Mouse (Mus musculus): ENCODE measurements around the gene Dnajc10. TPM values are rescaled to one million over a fixed set of nuclear protein-coding genes. Genes with fewer than 3 reads are reported as not detected.

Gene Dnajc10
- total and polyA plus RNA-seq, 2 experiments from 2014 or later: 65.8 TPM

GRCm38 (mm10) chr2:80354531-80354930, 39.3 kb downstream of the Dnajc10 start:
- Histone ChIP-seq H3K4me3 (ENCODE audit: low read depth, low read length) (no peak overlapping the region), H3K4me2 (ENCODE audit: low read depth, low read length, poor library complexity, severe bottlenecking) (no peak overlapping the region), H3K9ac (replicated peaks; ENCODE audit: low read length, poor library complexity, severe bottlenecking) (no peak overlapping the region), H3K36me3 (ENCODE audit: insufficient read depth, low read length) (peaks cover 19% of the 10 kb centered on the region), H3K27ac (ENCODE audit: low read depth, low read length) (no peak overlapping the region), H3K9me3 (ENCODE audit: low read length) (no peaks in the 10 kb centered on the region), H3K4me1 (ENCODE audit: insufficient read depth, low read length) (no peaks in the 10 kb centered on the region), H3K27me3 (ENCODE audit: insufficient read depth, low read length) (no peaks in the 10 kb centered on the region)
- DNase-seq (ENCODE audit: low spot score) (no peak), ATAC-seq (ENCODE audit: low FRiP score) (no peak)
- no peak for TF ChIP-seq CTCF (IDR thresholded peaks at IDR 0.05)
- 92% methylated on average over 4 of the region's 4 CpGs for WGBS

- Histone ChIP-seq H3K27me3 (ENCODE audit: insufficient read depth, low read length) (no peaks in the 10 kb centered on the region), H3K9ac (replicated peaks; ENCODE audit: low read length, poor library complexity, severe bottlenecking) (no peak overlapping the region), H3K27ac (ENCODE audit: low read depth, low read length) (no peak overlapping the region), H3K4me1 (ENCODE audit: insufficient read depth, low read length) (no peaks in the 10 kb centered on the region), H3K36me3 (ENCODE audit: insufficient read depth, low read length) (peaks cover 12% of the 10 kb centered on the region), H3K4me3 (ENCODE audit: low read depth, low read length) (no peak overlapping the region), H3K9me3 (ENCODE audit: low read length) (no peaks in the 10 kb centered on the region), H3K4me2 (ENCODE audit: low read depth, low read length, poor library complexity, severe bottlenecking) (no peak overlapping the region)
- DNase-seq (ENCODE audit: low spot score) (peak; percentile 62), ATAC-seq (ENCODE audit: low FRiP score) (0 out of 2 replicates have a peak, but pooled peaks have one; percentile 50)
- TF ChIP-seq CTCF (IDR thresholded peaks at IDR 0.05): peak; percentile 78
- 56% methylated on average over 8 of the region's 8 CpGs for WGBS
Measured at GRCm38 (mm10) chr2:80356656-80357231, 41.5 kb downstream of the Dnajc10 start.

DNA sequence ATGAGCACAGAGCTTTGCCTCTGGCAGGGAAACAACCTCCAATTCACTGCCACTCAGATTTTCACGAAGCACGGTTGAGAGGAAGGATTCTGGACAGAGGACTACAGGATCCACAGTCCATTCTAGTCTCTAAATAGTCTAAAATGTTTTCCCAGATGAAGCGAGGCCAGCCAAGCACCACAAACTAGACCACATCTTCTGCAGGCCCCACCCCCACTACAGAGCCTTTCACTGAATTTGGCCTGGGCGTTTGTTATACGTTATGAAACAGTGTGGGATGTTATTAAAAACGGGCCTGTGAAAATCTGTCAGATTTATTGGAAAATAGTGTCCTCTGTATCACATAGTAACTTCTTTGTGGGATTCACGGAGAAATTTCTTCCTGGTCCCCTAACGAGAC, 56.2 kb downstream of the Dnajc10 start:
- no peak overlapping the region for H3K9ac ChIP-seq (replicated peaks; ENCODE audit: low read length, poor library complexity, severe bottlenecking)
- H3K4me3 ChIP-seq (ENCODE audit: low read depth, low read length): no peak overlapping the region
- H3K9me3 ChIP-seq (ENCODE audit: low read length): no peaks in the 10 kb centered on the region
- no peaks in the 10 kb centered on the region for H3K27me3 ChIP-seq (ENCODE audit: insufficient read depth, low read length)
- DNase-seq (ENCODE audit: low spot score) (no peak), ATAC-seq (ENCODE audit: low FRiP score) (no peak)
- H3K4me1 ChIP-seq (ENCODE audit: insufficient read depth, low read length): no peaks in the 10 kb centered on the region
- TF ChIP-seq CTCF (IDR thresholded peaks at IDR 0.05): no peak
- WGBS: 82% methylated on average over 8 of the region's 8 CpGs
- no peak overlapping the region for H3K27ac ChIP-seq (ENCODE audit: low read depth, low read length)
- no peaks in the 10 kb centered on the region for H3K36me3 ChIP-seq (ENCODE audit: insufficient read depth, low read length)
- no peak overlapping the region for H3K4me2 ChIP-seq (ENCODE audit: low read depth, low read length, poor library complexity, severe bottlenecking)

GRCm38 (mm10) chr2:80374892-80375291, 59.6 kb downstream of the Dnajc10 start:
- ATAC-seq (ENCODE audit: low FRiP score) (no peak), DNase-seq (ENCODE audit: low spot score) (no peak)
- no peak overlapping the region for H3K27ac ChIP-seq (ENCODE audit: low read depth, low read length)
- no peak for TF ChIP-seq CTCF (IDR thresholded peaks at IDR 0.05)
- no peaks in the 10 kb centered on the region for H3K9me3 ChIP-seq (ENCODE audit: low read length)
- no peaks in the 10 kb centered on the region for H3K4me1 ChIP-seq (ENCODE audit: insufficient read depth, low read length)
- no peak overlapping the region for H3K9ac ChIP-seq (replicated peaks; ENCODE audit: low read length, poor library complexity, severe bottlenecking)
- H3K36me3 ChIP-seq (ENCODE audit: insufficient read depth, low read length): no peaks in the 10 kb centered on the region
- no peaks in the 10 kb centered on the region for H3K27me3 ChIP-seq (ENCODE audit: insufficient read depth, low read length)
- H3K4me2 ChIP-seq (ENCODE audit: low read depth, low read length, poor library complexity, severe bottlenecking): no peak overlapping the region
- H3K4me3 ChIP-seq (ENCODE audit: low read depth, low read length): no peak overlapping the region

DNA sequence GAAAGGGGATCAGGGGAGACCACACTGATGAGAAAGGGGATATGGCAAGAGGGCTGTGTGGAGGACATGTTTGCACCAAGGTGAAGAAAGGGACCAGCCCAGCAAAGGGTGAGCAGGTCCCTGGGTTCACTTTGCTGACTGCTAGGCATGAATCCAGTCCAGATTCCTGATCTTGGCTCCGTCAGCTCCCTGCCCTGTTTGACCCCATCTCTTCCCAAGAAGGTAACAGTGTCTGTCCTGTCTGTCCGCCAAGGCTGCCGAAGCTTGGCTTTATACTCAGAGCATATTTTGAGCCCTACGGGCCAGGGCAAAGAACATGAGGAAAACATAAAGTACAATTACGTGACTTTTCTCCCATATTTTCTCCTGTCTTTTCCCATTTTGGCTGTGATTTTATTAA, 64.6 kb downstream of the Dnajc10 start:
- Histone ChIP-seq H3K36me3 (ENCODE audit: insufficient read depth, low read length) (no peaks in the 10 kb centered on the region), H3K4me1 (ENCODE audit: insufficient read depth, low read length) (no peaks in the 10 kb centered on the region), H3K4me3 (ENCODE audit: low read depth, low read length) (no peak overlapping the region), H3K27me3 (ENCODE audit: insufficient read depth, low read length) (no peaks in the 10 kb centered on the region), H3K27ac (ENCODE audit: low read depth, low read length) (no peak overlapping the region), H3K9ac (replicated peaks; ENCODE audit: low read length, poor library complexity, severe bottlenecking) (no peak overlapping the region), H3K9me3 (ENCODE audit: low read length) (no peaks in the 10 kb centered on the region), H3K4me2 (ENCODE audit: low read depth, low read length, poor library complexity, severe bottlenecking) (no peak overlapping the region)
- DNase-seq (ENCODE audit: low spot score) (no peak), ATAC-seq (ENCODE audit: low FRiP score) (no peak)
- no peak for TF ChIP-seq CTCF (IDR thresholded peaks at IDR 0.05)
- 91% methylated on average over 5 of the region's 5 CpGs for WGBS

GRCm38 (mm10) chr2:80384447-80384846, 69.2 kb downstream of the Dnajc10 start:
- no peak overlapping the region for H3K4me3 ChIP-seq (ENCODE audit: low read depth, low read length)
- WGBS: 84% methylated on average over 4 of the region's 4 CpGs
- no peak overlapping the region for H3K27ac ChIP-seq (ENCODE audit: low read depth, low read length)
- no peaks in the 10 kb centered on the region for H3K27me3 ChIP-seq (ENCODE audit: insufficient read depth, low read length)
- ATAC-seq (ENCODE audit: low FRiP score) (no peak), DNase-seq (ENCODE audit: low spot score) (no peak)
- no peak overlapping the region for H3K9ac ChIP-seq (replicated peaks; ENCODE audit: low read length, poor library complexity, severe bottlenecking)
- no peak overlapping the region for H3K4me2 ChIP-seq (ENCODE audit: low read depth, low read length, poor library complexity, severe bottlenecking)
- H3K4me1 ChIP-seq (ENCODE audit: insufficient read depth, low read length): no peaks in the 10 kb centered on the region
- TF ChIP-seq CTCF (IDR thresholded peaks at IDR 0.05): no peak
- H3K36me3 ChIP-seq (ENCODE audit: insufficient read depth, low read length): no peaks in the 10 kb centered on the region
- no peaks in the 10 kb centered on the region for H3K9me3 ChIP-seq (ENCODE audit: low read length)

All from midbrain, postnatal 0 days (tissue).